Mouse (Mus musculus) adrenal gland, adult 10 weeks (tissue): Measurements from ENCODE around the gene Kirrel3. TPM values are rescaled to one million over a fixed set of nuclear protein-coding genes. Genes with fewer than 3 reads are reported as not detected.

Experiments used
- polyA plus RNA-seq: library from polyadenylated mRNA; stranded (reverse); fragments of 350-450 nt; fragmentation: Illumina TruSeq; extraction: RNeasy Lipid Tissue Mini Kit (QIAGEN cat#74804); gene quantifications from one replicate; pipeline ENCODE4 v1.2.3, GENCODE M21; 2014; ENCODE audit warnings: low read depth, low replicate concordance

Kirrel3 gene
- 0.23 TPM for polyA plus RNA-seq

DNA sequence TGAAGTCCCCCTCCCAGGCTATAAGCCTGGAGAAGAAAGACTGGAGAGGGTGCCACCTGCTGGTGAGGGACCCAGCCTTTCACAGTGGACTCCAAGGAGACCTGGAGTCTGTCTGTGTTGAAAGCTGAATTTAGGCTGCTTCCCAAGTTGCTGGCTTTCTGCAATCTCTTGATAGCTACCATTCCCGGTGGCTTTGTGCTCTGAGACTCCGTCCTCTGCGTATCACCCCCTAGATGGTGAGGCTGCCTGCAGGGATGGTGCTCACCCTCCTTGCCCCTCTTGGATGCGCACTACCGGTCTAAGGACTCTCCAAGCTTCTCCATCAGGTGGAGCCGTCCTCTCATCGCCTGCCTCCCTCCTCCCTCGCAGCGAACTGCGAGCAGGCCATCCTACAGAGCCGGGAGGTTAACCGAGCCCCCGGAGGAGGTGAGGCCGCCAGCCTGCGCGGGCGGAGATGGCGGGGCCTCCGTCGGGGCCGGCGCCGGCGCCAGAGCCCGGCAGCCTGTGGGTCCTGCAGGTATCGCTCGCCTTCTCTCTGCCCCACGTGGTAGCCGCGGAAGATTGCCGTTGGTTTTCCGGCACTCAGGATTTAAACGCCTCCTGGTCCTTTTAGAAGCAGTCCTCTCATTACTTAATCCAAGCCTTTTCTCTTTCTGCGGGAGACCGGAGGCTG is at the start of gene Kirrel3:
TSS of gene Kirrel3 (plus strand) at position 136 of the 673 bp plus-strand sequence.

